Mouse (Mus musculus): ENCODE measurements around the gene Gm20828.
"Not testable (repeated sequence)": the region's sequence is repeated elsewhere in the genome, so short reads cannot be mapped to it uniquely, and the experiment has no call there.

The Gm20828 gene

DNA sequence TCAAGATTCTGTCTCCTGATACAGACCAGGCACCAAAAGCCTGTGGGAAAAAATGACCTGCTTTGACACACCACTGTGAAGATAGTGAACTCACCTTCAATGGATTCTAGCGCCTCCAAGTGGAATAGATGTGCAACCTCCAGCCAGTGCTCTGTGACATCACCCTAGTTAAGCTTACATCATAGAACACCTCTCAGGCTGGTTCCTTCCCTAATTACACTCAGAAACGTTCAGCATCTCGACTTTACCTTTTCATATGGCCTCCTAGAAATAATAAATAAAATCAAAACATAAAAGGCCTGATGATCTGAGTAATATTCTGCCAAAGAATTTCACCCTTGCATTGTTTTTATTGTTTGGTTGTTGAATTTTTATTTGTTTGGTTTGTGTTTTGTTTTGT, at the start of gene Gm20828:
Gene Gm20828 (minus strand): TSS at position 101 of the 400 bp plus-strand sequence.
- not testable (repeated sequence) for DNase-seq
